Mouse (Mus musculus): Measurements from ENCODE around the gene Fut8. TPM values are rescaled to one million over a fixed set of nuclear protein-coding genes. Genes with fewer than 3 reads are reported as not detected.

Fut8 gene
- polyA plus RNA-seq, 1 experiment from 2014 or later: 65.6 TPM

DNA sequence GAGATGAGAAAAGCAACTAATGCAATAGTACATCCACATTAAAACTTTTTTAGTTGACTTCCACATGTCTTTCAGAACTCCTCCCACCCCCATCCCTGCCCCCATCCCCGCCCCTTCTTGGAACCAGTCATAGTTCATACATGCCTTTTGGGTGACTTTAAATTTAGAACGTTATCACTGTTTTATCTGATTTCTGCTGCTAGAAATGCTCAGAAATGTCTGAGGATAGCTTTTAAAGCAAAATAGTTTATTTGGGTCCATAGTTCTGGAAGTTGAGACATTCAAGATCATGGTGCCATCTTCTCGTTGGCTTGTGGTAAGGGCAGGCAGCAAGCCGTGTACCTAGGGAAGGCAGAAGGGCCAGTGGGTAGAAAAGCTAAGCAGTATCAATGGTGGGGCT is 34.8 kb upstream of the Fut8 start:
- H3K36me3 ChIP-seq: no peaks in the 10 kb centered on the region
- H3K4me3 ChIP-seq: no peak overlapping the region
- H3K4me2 ChIP-seq: no peak overlapping the region
- no peak overlapping the region for H3K9ac ChIP-seq
- no peaks in the 10 kb centered on the region for H3K4me1 ChIP-seq (replicated peaks)
- H3K27me3 ChIP-seq: no peaks in the 10 kb centered on the region
- WGBS: 98% methylated on average over 4 of the region's 4 CpGs
- H3K9me3 ChIP-seq: no peaks in the 10 kb centered on the region
- H3K27ac ChIP-seq (replicated peaks): no peak overlapping the region
- ATAC-seq (ENCODE audit: low FRiP score, low read depth): no peak

DNA sequence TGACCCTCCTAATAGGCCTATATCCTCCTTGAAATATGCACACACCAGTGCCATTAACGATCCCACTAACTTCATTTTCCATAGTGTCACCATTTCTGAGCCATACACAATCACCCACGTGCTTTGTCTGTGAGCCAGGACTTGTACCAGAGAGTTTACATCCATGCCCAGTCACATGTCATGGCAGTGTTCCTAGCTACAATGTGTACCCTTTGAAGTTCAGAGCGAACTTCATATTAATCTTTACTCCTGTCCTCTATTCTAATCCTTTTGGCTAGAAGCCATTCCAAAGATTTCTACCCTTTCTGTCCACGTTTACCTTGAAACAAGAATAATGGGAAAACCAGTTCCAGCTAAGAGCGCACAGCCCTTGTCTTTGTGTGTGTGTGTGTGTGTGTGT is 31.1 kb upstream of the Fut8 start:
- Histone ChIP-seq H3K9me3 (no peaks in the 10 kb centered on the region), H3K27ac (replicated peaks) (no peak overlapping the region), H3K4me3 (no peak overlapping the region), H3K9ac (no peak overlapping the region), H3K4me1 (replicated peaks) (no peaks in the 10 kb centered on the region), H3K36me3 (no peaks in the 10 kb centered on the region), H3K27me3 (no peaks in the 10 kb centered on the region), H3K4me2 (no peak overlapping the region)
- 87% methylated on average over 5 of the region's 5 CpGs for WGBS
- no peak for ATAC-seq (ENCODE audit: low FRiP score, low read depth)

- Histone ChIP-seq H3K4me1 (replicated peaks) (no peaks in the 10 kb centered on the region), H3K36me3 (no peaks in the 10 kb centered on the region), H3K9ac (no peak overlapping the region), H3K27ac (replicated peaks) (no peak overlapping the region), H3K4me2 (no peak overlapping the region), H3K27me3 (no peaks in the 10 kb centered on the region), H3K9me3 (no peaks in the 10 kb centered on the region), H3K4me3 (no peak overlapping the region)
- no peak for ATAC-seq (ENCODE audit: low FRiP score, low read depth)
- WGBS: 97% methylated on average over 2 of the region's 2 CpGs
Observed at GRCm38 (mm10) chr12:77208056-77208455, 29.9 kb upstream of the Fut8 start.

DNA sequence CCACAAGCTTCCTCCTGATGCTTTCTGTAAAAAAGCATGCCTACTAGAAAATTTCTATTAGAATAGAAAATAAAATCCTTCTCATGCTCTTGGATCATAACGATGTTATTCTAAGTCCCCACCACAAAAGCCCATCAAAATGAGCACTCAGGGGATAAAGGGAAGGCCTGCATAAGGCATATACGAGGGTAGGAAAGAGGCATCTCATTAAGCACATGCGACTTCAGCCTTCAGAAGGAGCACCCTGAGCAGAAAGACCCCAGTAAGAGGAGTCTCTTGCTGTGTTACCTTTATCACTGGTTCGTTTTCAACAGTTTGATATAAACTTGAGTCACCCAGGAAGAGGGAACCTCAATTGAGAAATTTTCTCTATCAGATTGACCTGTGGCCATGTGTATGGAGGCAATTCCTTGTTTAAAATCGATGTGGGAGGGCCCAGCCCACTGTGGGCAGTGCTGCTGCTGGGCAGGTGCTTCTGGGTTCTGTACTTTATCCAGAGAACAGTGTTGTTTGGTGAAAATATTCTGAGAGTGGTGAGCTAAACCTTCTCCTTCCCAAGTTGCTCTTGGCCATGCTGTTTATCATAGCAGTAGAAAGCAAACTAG is 29.2 kb upstream of the Fut8 start:
- H3K27ac ChIP-seq (replicated peaks): no peak overlapping the region
- H3K9ac ChIP-seq: no peak overlapping the region
- H3K4me3 ChIP-seq: no peak overlapping the region
- no peak overlapping the region for H3K4me2 ChIP-seq
- H3K4me1 ChIP-seq (replicated peaks): no peaks in the 10 kb centered on the region
- WGBS: 82% methylated on average over 5 of the region's 5 CpGs
- H3K27me3 ChIP-seq: no peaks in the 10 kb centered on the region
- no peak for ATAC-seq (ENCODE audit: low FRiP score, low read depth)
- no peaks in the 10 kb centered on the region for H3K9me3 ChIP-seq
- no peaks in the 10 kb centered on the region for H3K36me3 ChIP-seq

- no peak for ATAC-seq (ENCODE audit: low FRiP score, low read depth)
Observed at GRCm38 (mm10) chr12:77211695-77212208, 26.2 kb upstream of the Fut8 start.

DNA sequence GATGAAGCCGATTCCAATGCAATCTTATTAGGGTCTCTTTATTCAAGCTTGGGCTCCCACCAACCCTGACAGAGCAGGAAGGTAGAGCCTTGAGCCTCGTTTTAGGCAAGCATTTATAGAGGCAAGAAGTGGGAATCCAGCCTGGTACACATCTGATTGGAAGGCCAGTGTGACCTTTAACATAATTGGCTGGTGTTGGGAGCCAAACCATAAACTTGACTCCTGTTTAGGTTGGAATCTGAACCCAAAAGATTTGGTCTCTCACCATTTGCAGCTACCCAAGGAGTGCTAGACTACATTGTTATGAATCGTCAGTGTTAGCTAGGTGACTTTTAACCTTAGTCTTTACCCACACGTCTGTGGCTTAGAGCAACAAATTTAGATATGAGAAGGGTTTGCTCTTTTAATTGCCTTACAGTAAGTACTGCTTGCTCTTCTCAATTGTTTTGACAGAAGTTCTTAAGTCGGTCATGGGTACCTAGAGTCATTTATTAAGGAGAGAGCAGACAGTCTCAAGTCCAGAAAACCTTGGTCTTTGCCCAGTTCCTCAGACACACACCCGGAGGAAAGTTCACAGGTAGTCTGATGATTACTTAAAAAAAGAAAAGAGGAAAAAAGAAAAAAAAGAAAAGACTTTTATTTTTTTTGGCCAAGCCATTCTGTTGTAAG is 23.9 kb upstream of the Fut8 start:
- 88% methylated on average over 6 of the region's 6 CpGs for WGBS
- no peak overlapping the region for H3K4me2 ChIP-seq
- H3K9me3 ChIP-seq: no peaks in the 10 kb centered on the region
- no peaks in the 10 kb centered on the region for H3K36me3 ChIP-seq
- ATAC-seq (ENCODE audit: low FRiP score, low read depth): no peak
- H3K27ac ChIP-seq (replicated peaks): no peak overlapping the region
- no peaks in the 10 kb centered on the region for H3K4me1 ChIP-seq (replicated peaks)
- no peak overlapping the region for H3K4me3 ChIP-seq
- H3K27me3 ChIP-seq: no peaks in the 10 kb centered on the region
- H3K9ac ChIP-seq: no peak overlapping the region

More at GRCm38 (mm10) chr12:77211695-77212208, 26.2 kb upstream of the Fut8 start:
- no peaks in the 10 kb centered on the region for H3K27me3 ChIP-seq
- no peaks in the 10 kb centered on the region for H3K9me3 ChIP-seq
- H3K4me3 ChIP-seq: no peak overlapping the region
- H3K27ac ChIP-seq (replicated peaks): no peak overlapping the region
- H3K9ac ChIP-seq: no peak overlapping the region
- H3K36me3 ChIP-seq: no peaks in the 10 kb centered on the region
- no peak overlapping the region for H3K4me2 ChIP-seq
- no peaks in the 10 kb centered on the region for H3K4me1 ChIP-seq (replicated peaks)
- 93% methylated on average over 7 of the region's 7 CpGs for WGBS

- ATAC-seq (ENCODE audit: low FRiP score, low read depth): no peak
- no peaks in the 10 kb centered on the region for H3K27me3 ChIP-seq
- no peak overlapping the region for H3K27ac ChIP-seq (replicated peaks)
- H3K9ac ChIP-seq: no peak overlapping the region
- no peaks in the 10 kb centered on the region for H3K36me3 ChIP-seq
- no peak overlapping the region for H3K4me2 ChIP-seq
- no peak overlapping the region for H3K4me3 ChIP-seq
- H3K9me3 ChIP-seq: no peaks in the 10 kb centered on the region
- 87% methylated on average over 3 of the region's 3 CpGs for WGBS
- H3K4me1 ChIP-seq (replicated peaks): no peaks in the 10 kb centered on the region
Observed at GRCm38 (mm10) chr12:77214565-77214909, 23.4 kb upstream of the Fut8 start.

- Histone ChIP-seq H3K36me3 (no peaks in the 10 kb centered on the region), H3K4me3 (no peak overlapping the region), H3K4me1 (replicated peaks) (no peaks in the 10 kb centered on the region), H3K9ac (no peak overlapping the region), H3K9me3 (no peaks in the 10 kb centered on the region), H3K27ac (replicated peaks) (no peak overlapping the region), H3K27me3 (no peaks in the 10 kb centered on the region), H3K4me2 (no peak overlapping the region)
- WGBS: 73% methylated on average over 11 of the region's 11 CpGs
- ATAC-seq (ENCODE audit: low FRiP score, low read depth): no peak
Observed at GRCm38 (mm10) chr12:77216511-77217192, 21.3 kb upstream of the Fut8 start.

GRCm38 (mm10) chr12:77220616-77221015 is 17.3 kb upstream of the Fut8 start:
- 77% methylated on average over 5 of the region's 5 CpGs for WGBS
- Histone ChIP-seq H3K4me2 (no peak overlapping the region), H3K4me1 (replicated peaks) (no peaks in the 10 kb centered on the region), H3K36me3 (no peaks in the 10 kb centered on the region), H3K4me3 (no peak overlapping the region), H3K9me3 (no peaks in the 10 kb centered on the region), H3K27me3 (no peaks in the 10 kb centered on the region), H3K27ac (replicated peaks) (no peak overlapping the region), H3K9ac (no peak overlapping the region)
- ATAC-seq (ENCODE audit: low FRiP score, low read depth): no peak

- Histone ChIP-seq H3K36me3 (no peaks in the 10 kb centered on the region), H3K4me3 (no peak overlapping the region), H3K27me3 (no peaks in the 10 kb centered on the region), H3K27ac (replicated peaks) (no peak overlapping the region), H3K9me3 (no peaks in the 10 kb centered on the region), H3K4me2 (no peak overlapping the region), H3K9ac (no peak overlapping the region), H3K4me1 (replicated peaks) (no peaks in the 10 kb centered on the region)
- 83% methylated on average over 6 of the region's 6 CpGs for WGBS
- ATAC-seq (ENCODE audit: low FRiP score, low read depth): no peak
Observed at GRCm38 (mm10) chr12:77222272-77222874, 15.6 kb upstream of the Fut8 start.

DNA sequence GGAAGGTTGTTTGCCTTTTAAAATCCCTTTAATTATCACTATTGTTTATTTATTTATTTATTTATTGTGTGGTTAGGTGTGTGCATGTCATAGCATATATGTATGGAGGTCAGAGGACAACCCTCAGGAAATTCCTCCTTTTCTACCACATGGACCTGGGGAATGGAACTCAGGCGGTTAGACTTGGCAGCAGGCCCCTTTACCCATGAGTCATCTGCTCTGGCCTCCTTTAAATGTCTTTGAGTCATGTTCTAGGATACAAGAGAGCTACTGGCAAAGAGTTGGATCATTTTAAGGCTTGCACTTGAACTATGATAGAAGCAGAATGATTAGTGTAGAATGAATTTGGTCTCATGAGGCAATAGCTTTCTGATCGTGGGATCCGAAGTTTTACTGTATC is 14.3 kb upstream of the Fut8 start:
- Histone ChIP-seq H3K4me1 (replicated peaks) (no peaks in the 10 kb centered on the region), H3K27ac (replicated peaks) (no peak overlapping the region), H3K4me3 (no peak overlapping the region), H3K27me3 (no peaks in the 10 kb centered on the region), H3K4me2 (no peak overlapping the region), H3K36me3 (no peaks in the 10 kb centered on the region), H3K9ac (no peak overlapping the region), H3K9me3 (no peaks in the 10 kb centered on the region)
- WGBS: 88% methylated on average over 3 of the region's 3 CpGs
- no peak for ATAC-seq (ENCODE audit: low FRiP score, low read depth)

- Histone ChIP-seq H3K27ac (replicated peaks) (no peak overlapping the region), H3K4me3 (no peak overlapping the region), H3K4me1 (replicated peaks) (no peaks in the 10 kb centered on the region), H3K27me3 (no peaks in the 10 kb centered on the region), H3K4me2 (no peak overlapping the region), H3K9ac (no peak overlapping the region), H3K36me3 (no peaks in the 10 kb centered on the region), H3K9me3 (no peaks in the 10 kb centered on the region)
- ATAC-seq (ENCODE audit: low FRiP score, low read depth): no peak
- WGBS: 86% methylated on average over 4 of the region's 4 CpGs
Observed at GRCm38 (mm10) chr12:77224121-77224520, 13.8 kb upstream of the Fut8 start.

Measured in hindbrain, embryonic 15.5 days (tissue).